Comparison of ENCODE assay signal across 8 mouse cellular contexts in the genomic region with DNA sequence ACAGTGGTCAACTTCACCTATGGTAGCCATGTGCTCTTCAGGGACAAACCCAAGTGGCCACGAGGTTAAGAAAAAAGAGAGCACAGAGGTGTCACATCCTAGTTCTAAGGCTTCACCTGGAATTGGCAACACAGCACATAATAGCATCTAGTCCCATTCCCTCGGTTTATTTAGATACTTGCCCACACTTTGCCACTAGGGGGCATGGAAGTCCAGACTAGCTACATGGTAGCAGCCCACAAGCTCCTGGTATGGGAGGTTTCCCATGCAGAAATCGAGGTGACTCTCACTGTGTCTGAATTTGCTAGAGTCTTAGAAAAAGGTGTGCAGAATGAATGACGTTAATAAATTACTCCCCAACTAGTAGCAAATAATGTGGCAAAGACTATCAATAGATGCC. TPM values are rescaled to one million over a fixed set of nuclear protein-coding genes. Genes with fewer than 3 reads are reported as not detected.
DNase-seq lines count a peak whose midpoint lies in the region; ATAC-seq and TF ChIP-seq lines count a peak whose summit lies in the region.

No protein-coding gene starts in this region.

- peaks cover 0 to 16% of the 10 kb centered on the region in 2 experiments; a peak in 2 of 4 replicates for H3K36me3 ChIP-seq in MEL (ENCODE audit: control insufficient read depth in 1 of 2, insufficient read depth in 2 of 2, low read length in 2 of 2)
- no peaks in the 10 kb centered on the region; the same call in 1 of the 2 replicates for H3K36me3 ChIP-seq in forebrain, embryonic 12.5 days (replicated peaks)
- H3K36me3 ChIP-seq in hindbrain, embryonic 10.5 days = peaks cover 2% of the 10 kb centered on the region; the same call in 1 of the 2 replicates
- no peaks in the 10 kb centered on the region for H3K36me3 ChIP-seq in lung, embryonic 14.5 days (ENCODE audit: insufficient read depth)

- H3K4me2 ChIP-seq in forebrain, embryonic 12.5 days = no peak overlapping the region
- no peak overlapping the region for H3K4me2 ChIP-seq in lung, embryonic 14.5 days

- TF ChIP-seq RAD21 in MEL (IDR thresholded peaks at IDR 0.05; ENCODE audit: low read depth, low read length) = peak; percentile 98

- H3K9me3 ChIP-seq in MEL (replicated peaks; ENCODE audit: insufficient read depth, low read length) = no peaks in the 10 kb centered on the region
- H3K9me3 ChIP-seq in forebrain, embryonic 12.5 days = no peaks in the 10 kb centered on the region
- H3K9me3 ChIP-seq in hindbrain, embryonic 10.5 days = no peaks in the 10 kb centered on the region
- no peaks in the 10 kb centered on the region for H3K9me3 ChIP-seq in lung, embryonic 14.5 days (ENCODE audit: low read depth, low read length)

- H3K27me3 ChIP-seq in MEL (ENCODE audit: control insufficient read depth in 1 of 2, insufficient read depth in 2 of 2, low read length in 2 of 2) = no peaks in the 10 kb centered on the region
- H3K27me3 ChIP-seq in forebrain, embryonic 12.5 days = no peaks in the 10 kb centered on the region
- H3K27me3 ChIP-seq in hindbrain, embryonic 10.5 days (ENCODE audit: insufficient read depth, poor library complexity, severe bottlenecking) = no peaks in the 10 kb centered on the region
- H3K27me3 ChIP-seq in lung, embryonic 14.5 days (ENCODE audit: insufficient read depth, low read length) = no peaks in the 10 kb centered on the region

- 0 out of 2 replicates have a peak, but pooled peaks have one; percentile 55 for ATAC-seq in forebrain, embryonic 12.5 days (ENCODE audit: low FRiP score)
- peak; percentile 70; the same call in 1 of the 2 replicates for ATAC-seq in lung, embryonic 14.5 days (ENCODE audit: insufficient read depth)
- ATAC-seq in activated CD4-positive, CD25-positive, alpha-beta regulatory T cell, adult 4 months = no peak

- DNase-seq in MEL (ENCODE audit: low read depth, low spot score) = peak; percentile 91
- peak; percentile 91 for DNase-seq in brain, adult 2 months (ENCODE audit: low read depth, low spot score)
- peak; percentile 53 for DNase-seq in hindbrain, embryonic 10.5 days (ENCODE audit: low spot score)
- peak; percentile 55 to 77 for DNase-seq in layer of hippocampus, adult 8-10 months (ENCODE audit: low spot score in 2 of 2)
- DNase-seq in lung, embryonic 14.5 days = peak; percentile 92
- DNase-seq in retina, postnatal 1 day = peak; percentile 85

- WGBS in forebrain, embryonic 12.5 days = 22% methylated on average over 4 of the region's 4 CpGs
- WGBS in hindbrain, embryonic 10.5 days = 17% methylated on average over 4 of the region's 4 CpGs
- WGBS in lung, embryonic 14.5 days = 16% methylated on average over 4 of the region's 4 CpGs

- H3K4me3 ChIP-seq in MEL (ENCODE audit: control insufficient read depth in 1 of 2, insufficient read depth in 1 of 2, low read depth in 2 of 2, low read length in 2 of 2) = no peak overlapping the region
- no peak overlapping the region for H3K4me3 ChIP-seq in forebrain, embryonic 12.5 days (replicated peaks)
- no peak overlapping the region for H3K4me3 ChIP-seq in hindbrain, embryonic 10.5 days
- no peak overlapping the region for H3K4me3 ChIP-seq in lung, embryonic 14.5 days (ENCODE audit: low read depth, low read length)

- peak; percentile 86 to 98 (median 93) for TF ChIP-seq CTCF in MEL (IDR thresholded peaks at IDR 0.05 in 2 of 3, conservative IDR thresholded peaks at IDR 0.05 in 1 of 3; ENCODE audit: control insufficient read depth in 1 of 3, insufficient read depth in 1 of 3, low read depth in 2 of 3, low read length in 3 of 3, poor library complexity in 1 of 3, severe bottlenecking in 1 of 3)
- TF ChIP-seq CTCF in lung, embryonic 14.5 days (IDR thresholded peaks at IDR 0.05; ENCODE audit: low read depth) = peak; percentile 88

- H3K4me1 ChIP-seq in MEL (ENCODE audit: control insufficient read depth in 1 of 2, insufficient read depth in 2 of 2, low read length in 2 of 2) = peaks cover 12 to 15% of the 10 kb centered on the region in 2 experiments
- H3K4me1 ChIP-seq in forebrain, embryonic 12.5 days = no peaks in the 10 kb centered on the region; the same call in 1 of the 2 replicates
- H3K4me1 ChIP-seq in hindbrain, embryonic 10.5 days (replicated peaks) = peaks cover 12% of the 10 kb centered on the region; the same call in 1 of the 2 replicates
- no peaks in the 10 kb centered on the region for H3K4me1 ChIP-seq in lung, embryonic 14.5 days (ENCODE audit: insufficient read depth)

- H3K9ac ChIP-seq in MEL (ENCODE audit: control insufficient read depth, low read depth, low read length, poor library complexity, severe bottlenecking) = no peak overlapping the region
- no peak overlapping the region for H3K9ac ChIP-seq in forebrain, embryonic 12.5 days
- H3K9ac ChIP-seq in lung, embryonic 14.5 days = no peak overlapping the region

- no peaks in the 10 kb centered on the region for H3K79me2 ChIP-seq in MEL (ENCODE audit: control insufficient read depth, insufficient read depth, low read length, poor library complexity)

- no peak for TF ChIP-seq POLR2A in MEL (IDR thresholded peaks at IDR 0.05; ENCODE audit: control insufficient read depth in 1 of 2, insufficient read depth in 1 of 2, low read depth in 1 of 2, low read length in 2 of 2, poor library complexity in 1 of 2)

- H3K27ac ChIP-seq in MEL (ENCODE audit: control insufficient read depth, low read depth, low read length) = no peak overlapping the region
- H3K27ac ChIP-seq in forebrain, embryonic 12.5 days = no peak overlapping the region
- H3K27ac ChIP-seq in hindbrain, embryonic 10.5 days = no peak overlapping the region
- no peak overlapping the region for H3K27ac ChIP-seq in lung, embryonic 14.5 days (ENCODE audit: low read depth)

- TF ChIP-seq EP300 in MEL (IDR thresholded peaks at IDR 0.05; ENCODE audit: low read depth in 1 of 2, low read length in 2 of 2) = 0 out of 4 replicates have a peak, but pooled peaks of 1 of the 2 experiments have one; percentile 4

TF ChIP-seq in MEL, 35 proteins besides CTCF, POLR2A, EP300 and RAD21 (continues in another document):
- TF ChIP-seq GABPA (IDR thresholded peaks at IDR 0.05; ENCODE audit: low read depth, low read length) (no peak), USF1 (IDR thresholded peaks at IDR 0.05; ENCODE audit: low read depth, low read length) (no peak)

RNA-seq across cellular contexts. Expression of gene Tmem97, which starts 9.9 kb away (rescaled TPM):
- total RNA-seq in MEL (2012; rRNA removed) = 204 and 207 TPM in 2 replicates
- polyA plus RNA-seq in MEL (2012; ENCODE audit: insufficient read depth in 1 of 2, insufficient read length in 2 of 2, low read depth in 1 of 2, low replicate concordance in 2 of 2, missing spikeins in 1 of 2) = 100 to 1,000 TPM; 166 to 215 TPM
- 55.3 and 55.7 TPM in 2 replicates for polyA plus RNA-seq in forebrain, embryonic 12.5 days (2016; fragmentation: Nextera tagmentation; extraction: Ambion mirVana)
- polyA plus RNA-seq in hindbrain, embryonic 10.5 days (2016; fragmentation: Nextera tagmentation; extraction: Ambion mirVana) = 86.5 and 94.5 TPM in 2 replicates
- 10 to 100 TPM; 12.9 to 16.4 (median 15.1) TPM for total RNA-seq in layer of hippocampus, adult 8-10 months (2022)
- polyA plus RNA-seq in lung, embryonic 14.5 days (2014; fragmentation: Nextera tagmentation; extraction: Ambion mirVana) = 102 and 108 TPM in 2 replicates
- polyA plus RNA-seq in activated CD4-positive, CD25-positive, alpha-beta regulatory T cell, adult 4 months (2017; shearing (Covaris generic)) = 10 to 100 TPM; 23.3 to 28.4 TPM

RNA-seq across cellular contexts. Expression of gene Ift20, which starts 24.3 kb away (rescaled TPM):
- 153 and 196 TPM in 2 replicates for total RNA-seq in MEL (2012; rRNA removed)
- 100 to 1,000 TPM in 1 of 2 experiments, not detected in 1; 128 TPM for polyA plus RNA-seq in MEL (2012; ENCODE audit: insufficient read depth in 1 of 2, insufficient read length in 2 of 2, low read depth in 1 of 2, low replicate concordance in 2 of 2, missing spikeins in 1 of 2)
- polyA plus RNA-seq in forebrain, embryonic 12.5 days (2016; fragmentation: Nextera tagmentation; extraction: Ambion mirVana) = 93.8 and 97.1 TPM in 2 replicates
- polyA plus RNA-seq in hindbrain, embryonic 10.5 days (2016; fragmentation: Nextera tagmentation; extraction: Ambion mirVana) = 89.2 and 94.2 TPM in 2 replicates
- total RNA-seq in layer of hippocampus, adult 8-10 months (2022) = 10 to 100 TPM; 68.0 to 73.9 (median 73.6) TPM
- 119 and 134 TPM in 2 replicates for polyA plus RNA-seq in lung, embryonic 14.5 days (2014; fragmentation: Nextera tagmentation; extraction: Ambion mirVana)
- polyA plus RNA-seq in activated CD4-positive, CD25-positive, alpha-beta regulatory T cell, adult 4 months (2017; shearing (Covaris generic)) = 100 to 1,000 TPM; 114 to 134 TPM

RNA-seq across cellular contexts. Expression of gene Tnfaip1, which starts 24.3 kb away (rescaled TPM):
- total RNA-seq in MEL (2012; rRNA removed) = 3.9 and 4.7 TPM in 2 replicates
- 1 to 10 TPM in 1 of 2 experiments, not detected in 1; 7.4 TPM for polyA plus RNA-seq in MEL (2012; ENCODE audit: insufficient read depth in 1 of 2, insufficient read length in 2 of 2, low read depth in 1 of 2, low replicate concordance in 2 of 2, missing spikeins in 1 of 2)
- 72.0 and 72.7 TPM in 2 replicates for polyA plus RNA-seq in forebrain, embryonic 12.5 days (2016; fragmentation: Nextera tagmentation; extraction: Ambion mirVana)
- polyA plus RNA-seq in hindbrain, embryonic 10.5 days (2016; fragmentation: Nextera tagmentation; extraction: Ambion mirVana) = 70.4 and 81.6 TPM in 2 replicates
- 10 to 100 TPM; 29.9 to 32.6 (median 30.7) TPM for total RNA-seq in layer of hippocampus, adult 8-10 months (2022)
- polyA plus RNA-seq in lung, embryonic 14.5 days (2014; fragmentation: Nextera tagmentation; extraction: Ambion mirVana) = 82.9 and 85.2 TPM in 2 replicates
- polyA plus RNA-seq in activated CD4-positive, CD25-positive, alpha-beta regulatory T cell, adult 4 months (2017; shearing (Covaris generic)) = 10 to 100 TPM; 12.1 to 14.6 TPM

RNA-seq across cellular contexts. Expression of gene Poldip2, which starts 48.5 kb away (rescaled TPM):
- total RNA-seq in MEL (2012; rRNA removed) = 157 and 182 TPM in 2 replicates
- polyA plus RNA-seq in MEL (2012; ENCODE audit: insufficient read depth in 1 of 2, insufficient read length in 2 of 2, low read depth in 1 of 2, low replicate concordance in 2 of 2, missing spikeins in 1 of 2) = 100 to 1,000 TPM; 166 to 260 TPM
- 161 and 169 TPM in 2 replicates for polyA plus RNA-seq in forebrain, embryonic 12.5 days (2016; fragmentation: Nextera tagmentation; extraction: Ambion mirVana)
- 135 and 152 TPM in 2 replicates for polyA plus RNA-seq in hindbrain, embryonic 10.5 days (2016; fragmentation: Nextera tagmentation; extraction: Ambion mirVana)
- 100 to 1,000 TPM; 106 to 123 (median 116) TPM for total RNA-seq in layer of hippocampus, adult 8-10 months (2022)
- polyA plus RNA-seq in lung, embryonic 14.5 days (2014; fragmentation: Nextera tagmentation; extraction: Ambion mirVana) = 148 and 153 TPM in 2 replicates
- polyA plus RNA-seq in activated CD4-positive, CD25-positive, alpha-beta regulatory T cell, adult 4 months (2017; shearing (Covaris generic)) = 10 to 100 TPM; 11.2 to 12.9 TPM

RNA-seq across cellular contexts. Expression of gene Tmem199, which starts 48.5 kb away (rescaled TPM):
- 51.9 and 57.1 TPM in 2 replicates for total RNA-seq in MEL (2012; rRNA removed)
- 10 to 100 TPM in 1 of 2 experiments, not detected in 1; 36.5 TPM for polyA plus RNA-seq in MEL (2012; ENCODE audit: insufficient read depth in 1 of 2, insufficient read length in 2 of 2, low read depth in 1 of 2, low replicate concordance in 2 of 2, missing spikeins in 1 of 2)
- polyA plus RNA-seq in forebrain, embryonic 12.5 days (2016; fragmentation: Nextera tagmentation; extraction: Ambion mirVana) = 76.8 and 79.7 TPM in 2 replicates
- polyA plus RNA-seq in hindbrain, embryonic 10.5 days (2016; fragmentation: Nextera tagmentation; extraction: Ambion mirVana) = 84.0 and 86.4 TPM in 2 replicates
- 10 to 100 TPM; 46.7 to 52.3 (median 49.9) TPM for total RNA-seq in layer of hippocampus, adult 8-10 months (2022)
- polyA plus RNA-seq in lung, embryonic 14.5 days (2014; fragmentation: Nextera tagmentation; extraction: Ambion mirVana) = 47.0 and 53.3 TPM in 2 replicates
- 10 to 100 TPM; 47.9 to 58.6 TPM for polyA plus RNA-seq in activated CD4-positive, CD25-positive, alpha-beta regulatory T cell, adult 4 months (2017; shearing (Covaris generic))
